Mouse (Mus musculus) kidney, embryonic 14.5 days (tissue): ENCODE data around the gene Ocln. TPM values are rescaled to one million over a fixed set of nuclear protein-coding genes. Genes with fewer than 3 reads are reported as not detected.
"Not testable (repeated sequence)": the region's sequence is repeated elsewhere in the genome, so short reads cannot be mapped to it uniquely, and the experiment has no call there.

Source experiments
- ATAC-seq: fragments of 200-750 bp; cut with Nextera tagmentation; 2 replicates; pipeline ENCODE4 v1.8.0; 2017; ENCODE audit warnings: moderate number of reproducible peaks, mild to moderate bottlenecking, moderate TSS enrichment, moderate library complexity; ENCODE audit not compliant: low FRiP score, low TSS enrichment
- H3K27ac ChIP-seq: fragments of 300-500 bp; sonication (generic); 2 replicates; pipeline ENCODE4 v1.5.1; 2014; ENCODE audit warnings: low read depth, mild to moderate bottlenecking, low read length, moderate library complexity, mixed read lengths
- H3K27me3 ChIP-seq: fragments of 300-500 bp; sonication (generic); 2 replicates; pipeline ENCODE4 v1.6.1; 2014; ENCODE audit warnings: mild to moderate bottlenecking, low read length; ENCODE audit not compliant: control insufficient read depth, insufficient read depth
- H3K36me3 ChIP-seq: fragments of 300-500 bp; sonication (generic); 2 replicates; pipeline ENCODE4 v1.6.1; 2014; ENCODE audit warnings: low read length, mixed read lengths; ENCODE audit not compliant: control insufficient read depth, insufficient read depth
- H3K4me1 ChIP-seq: fragments of 300-500 bp; sonication (generic); 2 replicates; pipeline ENCODE4 v1.6.1; 2014; ENCODE audit warnings: low read length, mixed read lengths; ENCODE audit not compliant: control insufficient read depth, insufficient read depth
- H3K4me2 ChIP-seq: fragments of 300-500 bp; sonication (generic); replicated peaks from 2 replicates; pipeline ENCODE4 v1.6.1; 2014; ENCODE audit warnings: low read depth, mild to moderate bottlenecking, low read length
- H3K4me3 ChIP-seq: fragments of 300-500 bp; sonication (generic); 2 replicates; pipeline ENCODE4 v1.5.1; 2014; ENCODE audit warnings: mild to moderate bottlenecking, low read length
- H3K9ac ChIP-seq: fragments of 300-500 bp; sonication (generic); 2 replicates; pipeline ENCODE4 v1.6.1; 2014; ENCODE audit warnings: low read depth, mild to moderate bottlenecking, low read length, moderate library complexity
- H3K9me3 ChIP-seq: fragments of 300-500 bp; sonication (generic); 2 replicates; pipeline ENCODE4 v1.6.1; 2016; ENCODE audit warnings: low read length; ENCODE audit not compliant: control insufficient read depth
- WGBS: fragments of 180-500 bp; shearing (Covaris S2); extraction: QIAGEN DNeasy Blood & Tissue Kit; methylation state at CpG from one replicate; pipeline ENCODE4 v1.1.7; 2014; 5-methylcytosine and 5-hydroxymethylcytosine counted together
- polyA plus RNA-seq: library from polyadenylated mRNA; unstranded; fragments of >200 nt; fragmentation: Nextera tagmentation; extraction: Ambion mirVana; gene quantifications from 2 replicates; pipeline ENCODE4 v1.2.1, GENCODE M21; 2014

Ocln gene
- polyA plus RNA-seq, 1 experiment from 2014 or later: 32.7 TPM

DNA sequence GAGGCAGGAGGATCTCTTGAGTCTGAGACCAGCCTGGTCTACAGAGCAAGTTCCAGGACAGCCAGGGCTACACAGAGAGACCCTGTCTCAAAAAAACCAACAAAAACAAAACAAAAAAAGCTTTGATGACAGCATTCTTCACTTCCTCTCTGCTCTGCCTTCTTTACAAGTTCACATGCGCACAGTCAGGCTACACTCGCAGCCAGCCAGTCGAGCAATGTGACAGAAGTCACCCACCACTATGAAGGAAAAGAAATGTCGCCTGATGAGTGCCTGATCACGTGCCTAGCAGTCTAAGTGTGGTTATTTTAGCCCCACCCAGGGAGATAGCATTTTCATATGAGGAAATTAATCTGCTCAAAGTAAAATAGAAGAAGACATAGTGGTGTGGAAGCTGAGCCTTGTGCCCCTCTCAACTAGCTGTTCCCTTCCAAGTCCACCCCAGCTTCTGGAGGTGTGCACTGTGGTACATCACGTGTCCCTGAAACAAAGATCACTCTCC is 34.8 kb downstream of the Ocln start:
- H3K4me2 ChIP-seq: no peak overlapping the region
- no peak overlapping the region for H3K4me3 ChIP-seq
- no peaks in the 10 kb centered on the region for H3K9me3 ChIP-seq
- no peak overlapping the region for H3K9ac ChIP-seq
- H3K27ac ChIP-seq: no peak overlapping the region; the same call in 1 of the 2 replicates
- 0 out of 2 replicates have a peak, but pooled peaks cover 4% of the 10 kb centered on the region for H3K4me1 ChIP-seq
- H3K27me3 ChIP-seq: no peaks in the 10 kb centered on the region
- no peaks in the 10 kb centered on the region for H3K36me3 ChIP-seq
- 82% methylated on average over 6 of the region's 6 CpGs for WGBS
- no peak for ATAC-seq

- Histone ChIP-seq H3K4me1 (0 out of 2 replicates have a peak, but pooled peaks cover 4% of the 10 kb centered on the region), H3K9ac (no peak overlapping the region), H3K4me2 (no peak overlapping the region), H3K27me3 (no peaks in the 10 kb centered on the region), H3K9me3 (no peaks in the 10 kb centered on the region), H3K36me3 (no peaks in the 10 kb centered on the region), H3K4me3 (no peak overlapping the region), H3K27ac (peak overlapping the region; percentile 59; the same call in 1 of the 2 replicates)
- WGBS: 55% methylated on average over 12 of the region's 12 CpGs
- ATAC-seq: peak; percentile 35; the same call in 1 of the 2 replicates
These were observed 36.1 kb downstream of the Ocln start for GRCm38 (mm10) chr13:100516213-100517105.

- Histone ChIP-seq H3K4me1 (no peaks in the 10 kb centered on the region), H3K9ac (no peak overlapping the region), H3K36me3 (no peaks in the 10 kb centered on the region), H3K9me3 (no peaks in the 10 kb centered on the region), H3K27ac (no peak overlapping the region), H3K4me3 (no peak overlapping the region), H3K4me2 (no peak overlapping the region), H3K27me3 (no peaks in the 10 kb centered on the region)
- no peak for ATAC-seq
- 98% methylated on average over 2 of the region's 2 CpGs for whole genome bisulfite sequencing
These were observed 39.7 kb downstream of the Ocln start for GRCm38 (mm10) chr13:100512792-100513191.

GRCm38 (mm10) chr13:100511860-100512364 is 40.6 kb downstream of the Ocln start:
- no peak overlapping the region for H3K4me3 ChIP-seq
- H3K9ac ChIP-seq: no peak overlapping the region
- H3K27ac ChIP-seq: no peak overlapping the region
- ATAC-seq: no peak
- no peaks in the 10 kb centered on the region for H3K36me3 ChIP-seq
- no peaks in the 10 kb centered on the region for H3K9me3 ChIP-seq
- H3K4me2 ChIP-seq: no peak overlapping the region
- no peaks in the 10 kb centered on the region for H3K27me3 ChIP-seq
- 82% methylated on average over 4 of the region's 4 CpGs for WGBS
- H3K4me1 ChIP-seq: no peaks in the 10 kb centered on the region

GRCm38 (mm10) chr13:100511146-100511859 is 41.2 kb downstream of the Ocln start:
- no peaks in the 10 kb centered on the region for H3K4me1 ChIP-seq
- H3K4me2 ChIP-seq: no peak overlapping the region
- WGBS: 63% methylated on average over 7 of the region's 7 CpGs
- no peak overlapping the region for H3K27ac ChIP-seq
- no peaks in the 10 kb centered on the region for H3K9me3 ChIP-seq
- H3K9ac ChIP-seq: no peak overlapping the region
- H3K36me3 ChIP-seq: no peaks in the 10 kb centered on the region
- H3K27me3 ChIP-seq: no peaks in the 10 kb centered on the region
- H3K4me3 ChIP-seq: no peak overlapping the region
- ATAC-seq: no peak

- not testable (repeated sequence) for H3K27ac ChIP-seq, H3K4me2 ChIP-seq, H3K36me3 ChIP-seq, H3K9me3 ChIP-seq, H3K27me3 ChIP-seq, H3K4me3 ChIP-seq, ATAC-seq, H3K4me1 ChIP-seq, H3K9ac ChIP-seq
These were observed 52.9 kb downstream of the Ocln start for GRCm38 (mm10) chr13:100499625-100500024.

DNA sequence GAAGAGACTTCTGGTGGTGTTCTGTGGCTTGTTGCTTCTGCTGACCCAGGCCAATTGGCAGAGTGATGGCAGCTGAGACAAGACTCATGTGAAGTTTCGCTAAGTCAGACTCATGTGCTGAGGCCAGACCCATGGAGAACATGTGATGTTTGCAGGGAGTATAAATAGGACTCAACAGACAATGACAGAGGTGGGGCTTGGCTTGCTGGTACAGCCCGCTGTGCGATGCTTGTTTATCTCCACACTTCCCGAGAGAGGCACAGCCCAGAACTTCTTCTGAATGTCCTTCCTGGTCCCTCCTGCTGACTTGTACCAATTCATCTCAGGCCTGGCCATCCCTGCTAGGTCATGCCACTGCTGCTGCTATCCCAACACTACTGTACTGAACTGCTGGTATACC is 57.2 kb downstream of the Ocln start:
- Histone ChIP-seq H3K9me3 (no peaks in the 10 kb centered on the region), H3K4me2 (no peak overlapping the region), H3K4me1 (no peaks in the 10 kb centered on the region; the same call in 1 of the 2 replicates), H3K9ac (no peak overlapping the region), H3K4me3 (no peak overlapping the region), H3K27me3 (no peaks in the 10 kb centered on the region), H3K27ac (no peak overlapping the region), H3K36me3 (no peaks in the 10 kb centered on the region)
- no peak for ATAC-seq
- whole genome bisulfite sequencing: 83% methylated on average over 4 of the region's 4 CpGs

DNA sequence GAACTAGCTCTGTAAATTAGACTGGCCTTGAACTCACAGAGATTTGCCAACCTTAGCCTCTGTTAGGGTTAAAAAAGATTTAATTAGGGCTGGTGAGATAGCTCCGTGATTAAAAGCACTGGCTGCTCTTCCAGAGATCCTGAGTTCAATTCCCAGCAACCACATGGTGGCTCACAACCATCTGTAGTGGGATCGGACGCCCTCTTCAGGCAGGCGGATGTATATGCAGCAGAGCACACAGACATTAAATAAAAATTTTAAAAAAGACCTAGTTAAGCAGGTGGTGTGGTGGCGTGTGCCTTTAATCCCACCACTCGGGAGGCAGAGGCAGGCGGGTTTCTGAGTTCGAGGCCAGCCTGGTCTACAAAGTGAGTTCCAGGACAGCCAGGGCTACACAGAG is 58.1 kb downstream of the Ocln start:
- WGBS: 69% methylated on average over 8 of the region's 8 CpGs
- H3K27ac ChIP-seq, ATAC-seq, H3K4me2 ChIP-seq, H3K27me3 ChIP-seq, H3K9ac ChIP-seq, H3K36me3 ChIP-seq, H3K4me1 ChIP-seq, H3K9me3 ChIP-seq, H3K4me3 ChIP-seq: not testable (repeated sequence)
